Mouse (Mus musculus): ENCODE data around the gene Bicral.

DNA sequence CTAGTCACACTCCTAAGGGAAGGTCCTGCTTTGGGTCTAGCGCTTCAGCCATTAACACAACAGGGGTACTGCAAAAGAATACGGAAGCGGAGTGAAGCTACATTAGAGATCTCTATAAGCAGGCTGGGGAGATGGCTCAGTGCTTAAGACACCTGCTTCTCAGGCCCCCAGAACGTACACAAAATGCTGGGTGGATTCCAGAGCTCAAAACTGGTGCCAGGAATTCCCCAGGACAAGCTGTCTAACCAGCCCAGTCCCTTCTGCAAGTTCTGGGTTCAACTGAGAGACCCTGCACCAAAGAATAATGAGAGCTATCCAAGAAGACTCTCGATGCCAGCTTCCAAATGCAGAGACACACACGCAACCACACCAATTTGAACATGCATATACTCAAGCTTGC lies 23.4 kb upstream of the Bicral start:
- TF ChIP-seq EP300 (IDR thresholded peaks at IDR 0.05; ENCODE audit: low read depth): no peak
- no peak for TF ChIP-seq CTCF (IDR thresholded peaks at IDR 0.05; ENCODE audit: low read depth)

Data from liver, postnatal 0 days (tissue).